In the genomic region with DNA sequence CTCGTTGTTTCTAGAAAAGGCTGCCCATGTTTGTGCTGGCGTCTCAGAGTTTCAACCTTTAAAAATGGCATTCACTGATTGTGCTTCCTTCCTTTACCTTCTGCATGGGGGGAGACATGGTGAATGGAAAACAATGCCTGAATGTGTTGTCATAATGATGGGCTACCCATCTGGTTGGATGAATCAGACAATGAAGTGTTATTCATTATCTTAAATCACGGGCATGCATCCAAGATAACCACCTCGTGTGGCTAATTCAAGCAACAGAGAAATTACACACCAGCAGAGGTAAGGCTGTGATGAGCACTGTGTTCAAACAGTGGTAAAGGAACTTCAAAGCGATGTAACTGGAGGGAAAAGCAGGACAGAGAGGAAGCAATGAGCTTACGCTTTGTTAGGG, we compare ENCODE assay signal across 15 mouse cellular contexts.
"Had no signal": no experiment of that assay in that cellular context is flagged by ENCODE, and none has a peak within 500 bp of the region (broad histone marks: within the 10 kb centered on the region; RNA-seq: fewer than 3 reads in every experiment).

No protein-coding gene starts in this region.

- H3K4me2 ChIP-seq: limb, embryonic 12.5 days; liver, embryonic 13.5 days; midbrain, embryonic 11.5 days; midbrain, embryonic 15.5 days; neural tube, embryonic 12.5 days had no signal

- H3K4me3 ChIP-seq: limb, embryonic 12.5 days; liver, embryonic 13.5 days; midbrain, embryonic 15.5 days; neural tube, embryonic 12.5 days had no signal

- H3K9me3 ChIP-seq: limb, embryonic 12.5 days; liver, embryonic 13.5 days; midbrain, embryonic 15.5 days; neural tube, embryonic 12.5 days had no signal

- H3K27ac ChIP-seq: kidney, postnatal 0 days; limb, embryonic 12.5 days; liver, embryonic 13.5 days; macrophage; midbrain, embryonic 15.5 days; neural tube, embryonic 12.5 days had no signal

- H3K36me3 ChIP-seq: limb, embryonic 12.5 days; liver, embryonic 13.5 days; midbrain, embryonic 15.5 days; neural tube, embryonic 12.5 days had no signal

- H3K9ac ChIP-seq: limb, embryonic 12.5 days; liver, embryonic 13.5 days; liver, postnatal 0 days; midbrain, embryonic 15.5 days; neural tube, embryonic 12.5 days had no signal

- H3K27me3 ChIP-seq: limb, embryonic 12.5 days; liver, embryonic 13.5 days; megakaryocyte, embryonic 14.5 days; midbrain, embryonic 15.5 days; neural tube, embryonic 12.5 days had no signal

- DNase-seq: kidney, adult 8-10 months; kidney, postnatal 4 days; liver; liver, embryonic 13.5 days; liver, postnatal 0 days; lung, postnatal 14 days; right cerebral cortex, postnatal 14 days; thymus, postnatal 36 days had no signal

- H3K4me1 ChIP-seq: liver, embryonic 13.5 days; megakaryocyte, embryonic 14.5 days; neural tube, embryonic 12.5 days had no signal

- ATAC-seq: liver, postnatal 0 days; midbrain, embryonic 15.5 days had no signal
